Mouse (Mus musculus) neural tube, embryonic 14.5 days (tissue): ENCODE results near the gene Maob. TPM values are rescaled to one million over a fixed set of nuclear protein-coding genes. Genes with fewer than 3 reads are reported as not detected.

Experiments
- ATAC-seq: fragments of 200-750 bp; cut with Nextera tagmentation; 2 replicates; pipeline ENCODE4 v1.8.0; 2017; ENCODE audit warnings: low read depth, mild to moderate bottlenecking, moderate TSS enrichment, moderate library complexity
- H3K27ac ChIP-seq: fragments of 300-500 bp; sonication (generic); 2 replicates; pipeline ENCODE4 v1.5.1; 2014; ENCODE audit warnings: low read depth, mild to moderate bottlenecking, control low read depth, low read length, moderate library complexity, mixed read lengths
- H3K27me3 ChIP-seq: fragments of 300-500 bp; sonication (generic); 2 replicates; pipeline ENCODE4 v1.6.1; 2014; ENCODE audit warnings: low read length; ENCODE audit not compliant: control insufficient read depth, insufficient read depth
- H3K36me3 ChIP-seq: fragments of 300-500 bp; sonication (generic); 2 replicates; pipeline ENCODE4 v1.6.1; 2014; ENCODE audit warnings: low read length, mixed read lengths; ENCODE audit not compliant: control insufficient read depth, insufficient read depth
- H3K4me1 ChIP-seq: fragments of 300-500 bp; sonication (generic); 2 replicates; pipeline ENCODE4 v1.6.1; 2014; ENCODE audit warnings: low read length; ENCODE audit not compliant: control insufficient read depth, insufficient read depth
- H3K4me2 ChIP-seq: fragments of 300-500 bp; sonication (generic); 2 replicates; pipeline ENCODE4 v1.6.1; 2014; ENCODE audit warnings: mild to moderate bottlenecking, low read depth, low read length, control low read depth
- H3K4me3 ChIP-seq: fragments of 300-500 bp; sonication (generic); 2 replicates; pipeline ENCODE4 v1.5.1; 2014; ENCODE audit warnings: low read depth, low read length, control low read depth, mixed read lengths
- H3K9ac ChIP-seq: fragments of 300-500 bp; sonication (generic); replicated peaks from 2 replicates; pipeline ENCODE4 v1.6.1; 2014; ENCODE audit warnings: low read depth, mild to moderate bottlenecking, control low read depth, low read length, mixed read lengths
- H3K9me3 ChIP-seq: fragments of 300-500 bp; sonication (generic); 2 replicates; pipeline ENCODE4 v1.6.1; 2016; ENCODE audit warnings: low read length; ENCODE audit not compliant: control insufficient read depth
- WGBS: fragments of 180-500 bp; shearing (Covaris S2); extraction: QIAGEN DNeasy Blood & Tissue Kit; methylation state at CpG from one replicate; pipeline ENCODE4 v1.1.7; 2014; 5-methylcytosine and 5-hydroxymethylcytosine counted together
- polyA plus RNA-seq: library from polyadenylated mRNA; unstranded; fragments of >200 nt; fragmentation: Nextera tagmentation; extraction: Ambion mirVana; gene quantifications from 2 replicates; pipeline ENCODE4 v1.2.1, GENCODE M21; 2014

Gene Maob
- polyA plus RNA-seq, 1 experiment from 2014 or later: 2.8 TPM

GRCm38 (mm10) chrX:16767453-16767852 is 49.7 kb downstream of the Maob start:
- no peaks in the 10 kb centered on the region for H3K9me3 ChIP-seq
- H3K27ac ChIP-seq: no peak overlapping the region
- no peaks in the 10 kb centered on the region for H3K27me3 ChIP-seq
- ATAC-seq: no peak
- H3K4me3 ChIP-seq: no peak overlapping the region
- H3K4me1 ChIP-seq: no peaks in the 10 kb centered on the region
- 58% methylated on average over 1 of the region's 1 CpGs for WGBS
- H3K36me3 ChIP-seq: no peaks in the 10 kb centered on the region
- no peak overlapping the region for H3K4me2 ChIP-seq
- no peak overlapping the region for H3K9ac ChIP-seq

GRCm38 (mm10) chrX:16766156-16766555 is 51.0 kb downstream of the Maob start:
- Histone ChIP-seq H3K4me1 (no peaks in the 10 kb centered on the region), H3K4me2 (no peak overlapping the region), H3K9me3 (no peaks in the 10 kb centered on the region), H3K9ac (no peak overlapping the region), H3K27me3 (no peaks in the 10 kb centered on the region), H3K4me3 (no peak overlapping the region), H3K36me3 (no peaks in the 10 kb centered on the region), H3K27ac (no peak overlapping the region)
- ATAC-seq: no peak
- WGBS: 73% methylated on average over 4 of the region's 4 CpGs

- Histone ChIP-seq H3K27ac (no peak overlapping the region), H3K9ac (no peak overlapping the region), H3K4me2 (no peak overlapping the region), H3K4me1 (no peaks in the 10 kb centered on the region), H3K9me3 (no peaks in the 10 kb centered on the region), H3K36me3 (no peaks in the 10 kb centered on the region), H3K4me3 (no peak overlapping the region), H3K27me3 (no peaks in the 10 kb centered on the region)
- ATAC-seq: no peak
- 73% methylated on average over 3 of the region's 3 CpGs for WGBS
These were observed 55.7 kb downstream of the Maob start for GRCm38 (mm10) chrX:16761430-16761829.

GRCm38 (mm10) chrX:16754761-16755160 is 62.4 kb downstream of the Maob start:
- H3K4me2 ChIP-seq: no peak overlapping the region
- H3K27ac ChIP-seq: no peak overlapping the region
- H3K4me1 ChIP-seq: no peaks in the 10 kb centered on the region
- H3K36me3 ChIP-seq: no peaks in the 10 kb centered on the region
- H3K9ac ChIP-seq: no peak overlapping the region
- H3K4me3 ChIP-seq: no peak overlapping the region
- H3K27me3 ChIP-seq: no peaks in the 10 kb centered on the region
- H3K9me3 ChIP-seq: no peaks in the 10 kb centered on the region
- no peak for ATAC-seq

GRCm38 (mm10) chrX:16748932-16749331 is 68.2 kb downstream of the Maob start:
- Histone ChIP-seq H3K9ac (no peak overlapping the region), H3K4me1 (no peaks in the 10 kb centered on the region), H3K4me2 (no peak overlapping the region), H3K27me3 (no peaks in the 10 kb centered on the region), H3K27ac (no peak overlapping the region), H3K9me3 (no peaks in the 10 kb centered on the region), H3K4me3 (no peak overlapping the region), H3K36me3 (no peaks in the 10 kb centered on the region)
- WGBS: 59% methylated on average over 1 of the region's 1 CpGs
- no peak for ATAC-seq

GRCm38 (mm10) chrX:16714033-16714432 is 103.1 kb downstream of the Maob start:
- Histone ChIP-seq H3K27ac (no peak overlapping the region), H3K4me2 (no peak overlapping the region), H3K9me3 (no peaks in the 10 kb centered on the region), H3K4me1 (no peaks in the 10 kb centered on the region), H3K36me3 (no peaks in the 10 kb centered on the region), H3K4me3 (no peak overlapping the region), H3K27me3 (no peaks in the 10 kb centered on the region), H3K9ac (no peak overlapping the region)
- no peak for ATAC-seq
- WGBS: 70% methylated on average over 1 of the region's 1 CpGs

GRCm38 (mm10) chrX:16706094-16706493 is 111.1 kb downstream of the Maob start:
- H3K9ac ChIP-seq: no peak overlapping the region
- H3K27ac ChIP-seq: no peak overlapping the region
- no peak overlapping the region for H3K4me3 ChIP-seq
- no peaks in the 10 kb centered on the region for H3K36me3 ChIP-seq
- ATAC-seq: no peak
- WGBS: 91% methylated on average over 1 of the region's 1 CpGs
- no peaks in the 10 kb centered on the region for H3K27me3 ChIP-seq
- no peaks in the 10 kb centered on the region for H3K4me1 ChIP-seq
- H3K9me3 ChIP-seq: no peaks in the 10 kb centered on the region
- no peak overlapping the region for H3K4me2 ChIP-seq

Other genes with a start within 250 kb of the Maob start
- gene Maoa, start 197.7 kb downstream of the Maob start, polyA plus RNA-seq: 15.1 and 18.3 TPM in 2 replicates
- 11.7 and 12.5 TPM in 2 replicates for gene Ndp, start 94.4 kb upstream of the Maob start, polyA plus RNA-seq